Mouse (Mus musculus): Measurements from ENCODE around the gene Kcnh3. TPM values are rescaled to one million over a fixed set of nuclear protein-coding genes. Genes with fewer than 3 reads are reported as not detected.

The Kcnh3 gene
- polyA plus RNA-seq, 1 experiment from 2014 or later: 0.56 TPM

DNA sequence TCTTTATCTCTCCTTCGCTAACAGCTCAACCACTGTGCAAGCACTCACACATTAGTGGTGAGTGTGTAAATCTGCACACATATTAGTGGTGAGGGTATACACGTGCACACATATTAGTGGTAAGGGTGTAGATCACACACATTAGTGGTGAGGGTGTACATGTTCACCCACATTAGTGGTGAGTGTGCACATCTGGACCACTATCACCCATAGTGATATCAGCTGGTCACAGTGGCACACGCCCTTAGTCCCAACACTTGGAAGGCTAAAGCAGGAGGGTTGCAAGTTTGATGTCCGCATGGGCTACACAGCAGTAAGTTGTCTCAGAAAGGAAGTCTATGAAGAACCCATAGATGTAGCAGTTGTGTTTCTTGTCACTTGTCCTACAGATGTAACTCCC, 7.0 kb upstream of the Kcnh3 start:
- no peak for ATAC-seq (ENCODE audit: low FRiP score, low TSS enrichment)
- Histone ChIP-seq H3K4me1 (ENCODE audit: insufficient read depth, low read length) (peaks cover 6% of the 10 kb centered on the region), H3K36me3 (ENCODE audit: insufficient read depth, low read length) (peaks cover 13% of the 10 kb centered on the region), H3K27me3 (ENCODE audit: insufficient read depth, low read length) (peaks cover 29% of the 10 kb centered on the region), H3K9ac (replicated peaks; ENCODE audit: low read length) (no peak overlapping the region), H3K4me3 (ENCODE audit: low read length) (no peak overlapping the region), H3K27ac (ENCODE audit: low read length) (no peak overlapping the region), H3K9me3 (ENCODE audit: low read length) (no peaks in the 10 kb centered on the region), H3K4me2 (replicated peaks; ENCODE audit: low read depth, low read length) (no peak overlapping the region)
- 93% methylated on average over 4 of the region's 4 CpGs for whole genome bisulfite sequencing

DNA sequence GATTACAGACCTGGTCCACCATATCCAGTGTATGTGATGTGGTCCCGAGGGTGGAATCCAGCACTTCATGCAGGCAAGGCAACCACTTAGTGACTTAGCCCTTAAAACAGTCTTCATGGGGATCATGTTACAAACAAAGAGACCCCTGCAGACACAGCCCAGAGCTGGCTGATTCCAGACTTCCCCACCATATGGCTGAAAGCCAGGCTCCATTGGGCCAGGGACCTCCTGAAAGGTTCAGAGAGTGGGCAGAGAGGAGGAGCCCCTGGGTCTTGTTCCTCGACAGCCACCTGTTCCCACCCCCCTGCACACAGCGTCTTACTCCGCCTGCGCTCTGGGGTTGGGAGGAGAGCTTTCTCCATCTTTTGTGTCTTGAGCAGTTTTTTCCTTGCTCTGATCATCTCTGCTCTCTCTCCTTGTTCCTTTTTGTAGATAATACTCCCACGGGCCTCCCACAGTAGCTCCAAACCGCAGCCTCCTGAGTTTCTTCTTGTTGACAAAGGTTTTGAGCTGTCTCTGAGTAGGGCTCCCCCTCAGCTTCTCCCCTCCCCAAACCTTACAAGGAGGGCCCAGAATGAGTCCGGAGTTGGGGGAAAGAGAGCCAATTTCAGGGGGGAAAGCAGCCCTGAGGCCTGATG, 3.2 kb upstream of the Kcnh3 start:
- WGBS: 9% methylated on average over 8 of the region's 8 CpGs
- Histone ChIP-seq H3K9me3 (ENCODE audit: low read length) (no peaks in the 10 kb centered on the region), H3K4me3 (ENCODE audit: low read length) (no peak overlapping the region), H3K4me2 (replicated peaks; ENCODE audit: low read depth, low read length) (no peak overlapping the region), H3K36me3 (ENCODE audit: insufficient read depth, low read length) (no peaks in the 10 kb centered on the region), H3K27me3 (ENCODE audit: insufficient read depth, low read length) (peaks cover 66% of the 10 kb centered on the region), H3K9ac (replicated peaks; ENCODE audit: low read length) (no peak overlapping the region), H3K4me1 (ENCODE audit: insufficient read depth, low read length) (peaks cover 36% of the 10 kb centered on the region), H3K27ac (ENCODE audit: low read length) (no peak overlapping the region)
- ATAC-seq (ENCODE audit: low FRiP score, low TSS enrichment): no peak

DNA sequence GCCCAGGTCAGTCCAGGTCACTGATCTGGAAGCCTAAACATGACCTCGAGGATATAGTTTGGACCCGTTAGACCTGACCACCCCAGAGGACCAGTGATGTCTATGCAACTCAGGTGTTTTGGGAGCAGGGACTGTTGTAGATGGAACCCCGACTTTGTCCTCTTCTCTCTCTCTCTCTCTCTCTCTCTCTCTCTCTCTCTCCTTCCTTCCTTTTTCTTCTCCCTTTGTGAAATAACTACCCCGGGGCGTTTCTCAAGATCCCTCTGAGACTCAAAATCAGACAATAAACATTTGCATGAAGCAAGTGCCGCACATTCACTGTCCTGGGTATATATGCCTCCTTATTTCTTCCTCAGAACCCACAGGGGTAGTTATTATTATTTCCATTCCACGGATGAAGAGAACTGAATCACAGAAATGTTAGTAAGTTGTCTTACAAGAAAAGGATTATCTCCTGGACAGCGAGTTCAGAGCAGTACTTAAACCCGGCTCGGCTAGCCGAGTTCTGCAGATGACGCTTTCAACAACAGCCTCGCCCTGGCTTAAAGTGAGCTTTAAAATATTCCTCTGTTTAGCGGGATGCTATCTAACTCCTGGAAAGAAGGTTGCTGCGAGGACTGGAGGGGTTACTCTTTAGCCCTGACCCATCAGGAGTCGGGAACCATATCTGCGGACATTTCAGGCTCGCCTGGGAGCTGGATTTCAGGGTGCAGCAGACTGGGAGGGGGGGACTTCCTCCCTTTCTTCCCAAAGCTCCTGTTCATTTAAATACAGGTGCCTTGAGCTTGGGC, 1.7 kb upstream of the Kcnh3 start:
- peak overlapping the region; percentile 59; the same call in 1 of the 2 replicates for H3K9ac ChIP-seq (replicated peaks; ENCODE audit: low read length)

DNA sequence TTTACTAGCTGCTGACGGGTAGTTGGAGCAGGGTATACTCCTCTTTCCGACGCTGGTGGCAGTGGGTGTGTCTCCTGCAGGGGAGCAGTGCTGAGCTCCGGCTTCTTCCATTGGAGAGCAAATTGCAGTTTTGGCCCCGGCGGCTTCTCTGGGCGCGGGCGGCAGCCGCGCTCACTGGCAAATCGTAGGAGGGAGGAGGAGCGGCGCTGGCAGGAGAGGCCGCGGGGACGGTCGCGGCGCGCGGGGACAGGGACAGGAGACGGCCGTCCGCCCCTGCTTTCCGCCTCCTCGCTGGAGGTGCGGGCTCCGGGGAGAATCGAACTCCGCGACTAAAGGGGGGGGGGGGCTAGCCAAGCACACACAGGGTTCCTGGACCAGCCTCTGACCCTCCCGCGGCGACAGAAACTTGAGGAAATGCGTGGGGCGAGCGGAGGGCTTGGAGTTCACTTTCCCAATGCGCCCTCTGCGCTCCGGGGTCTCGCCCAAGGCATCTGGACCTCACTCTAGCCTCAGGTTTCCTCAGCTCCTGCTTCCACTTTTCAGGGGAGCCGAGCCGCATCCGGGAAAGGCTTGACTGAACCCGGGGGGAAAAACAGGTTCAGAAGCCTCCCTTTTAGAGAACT, 965 bp upstream of the Kcnh3 start:
- H3K4me1 ChIP-seq (ENCODE audit: insufficient read depth, low read length): peaks cover 36% of the 10 kb centered on the region
- peaks cover 89% of the 10 kb centered on the region for H3K27me3 ChIP-seq (ENCODE audit: insufficient read depth, low read length)
- no peak for ATAC-seq (ENCODE audit: low FRiP score, low TSS enrichment)
- peak overlapping the region; percentile 54 for H3K4me3 ChIP-seq (ENCODE audit: low read length)
- WGBS: under 1% methylated on average over 41 of the region's 46 CpGs
- peak overlapping the region; percentile 68 for H3K4me2 ChIP-seq (replicated peaks; ENCODE audit: low read depth, low read length)
- H3K9me3 ChIP-seq (ENCODE audit: low read length): no peaks in the 10 kb centered on the region
- H3K36me3 ChIP-seq (ENCODE audit: insufficient read depth, low read length): no peaks in the 10 kb centered on the region
- no peak overlapping the region for H3K27ac ChIP-seq (ENCODE audit: low read length)
- H3K9ac ChIP-seq (replicated peaks; ENCODE audit: low read length): peak overlapping the region; percentile 59

More for the DNA sequence above, 1.7 kb upstream of the Kcnh3 start:
- H3K4me2 ChIP-seq (replicated peaks; ENCODE audit: low read depth, low read length): peak overlapping the region; percentile 68
- no peak overlapping the region for H3K27ac ChIP-seq (ENCODE audit: low read length)
- peaks cover 82% of the 10 kb centered on the region for H3K27me3 ChIP-seq (ENCODE audit: insufficient read depth, low read length)
- H3K36me3 ChIP-seq (ENCODE audit: insufficient read depth, low read length): no peaks in the 10 kb centered on the region
- no peak for ATAC-seq (ENCODE audit: low FRiP score, low TSS enrichment)
- 7% methylated on average over 18 of the region's 18 CpGs for WGBS
- H3K4me3 ChIP-seq (ENCODE audit: low read length): peak overlapping the region; percentile 54
- H3K9me3 ChIP-seq (ENCODE audit: low read length): no peaks in the 10 kb centered on the region
- peaks cover 36% of the 10 kb centered on the region for H3K4me1 ChIP-seq (ENCODE audit: insufficient read depth, low read length)

DNA sequence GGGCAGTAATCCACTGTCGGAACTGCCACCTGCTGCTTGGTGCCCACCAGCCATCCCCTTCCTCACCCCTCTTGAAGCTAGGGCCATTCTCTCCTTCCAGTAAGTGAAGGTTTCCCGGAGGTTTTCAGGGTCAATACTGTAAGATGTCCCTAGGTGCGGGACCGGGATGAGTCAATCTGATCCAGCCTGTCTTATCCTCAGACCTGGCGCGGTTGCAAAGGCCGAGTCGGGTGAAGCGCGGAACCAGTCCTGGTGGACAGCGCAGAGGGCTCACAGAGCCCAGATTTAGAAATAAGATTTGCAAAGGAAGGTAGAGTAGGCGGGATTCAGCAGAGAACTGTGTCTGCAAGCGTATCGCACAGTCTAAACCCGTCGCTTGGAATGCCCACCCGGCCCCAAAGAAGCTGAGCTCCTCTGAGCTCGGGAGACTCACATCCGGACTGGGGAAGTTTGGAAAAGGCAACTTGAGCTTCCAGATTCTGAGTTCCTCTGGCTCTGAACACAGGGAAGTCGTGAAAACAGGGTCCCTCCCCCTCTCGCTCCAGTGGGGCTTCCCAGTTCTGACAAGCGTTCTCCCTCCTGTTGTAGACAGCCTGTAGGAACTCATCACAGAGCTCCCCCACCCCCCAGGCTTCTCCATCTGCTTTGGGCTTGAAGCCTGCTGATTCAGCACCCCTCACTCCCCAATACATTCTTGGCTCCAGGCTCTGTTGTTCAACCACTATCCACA, 585 bp downstream of the Kcnh3 start:
- H3K9ac ChIP-seq (replicated peaks; ENCODE audit: low read length): no peak overlapping the region
- H3K27me3 ChIP-seq (ENCODE audit: insufficient read depth, low read length): peaks cover 93% of the 10 kb centered on the region
- no peak overlapping the region for H3K27ac ChIP-seq (ENCODE audit: low read length)
- no peaks in the 10 kb centered on the region for H3K9me3 ChIP-seq (ENCODE audit: low read length)
- under 1% methylated on average over 22 of the region's 22 CpGs for WGBS
- ATAC-seq (ENCODE audit: low FRiP score, low TSS enrichment): no peak
- H3K4me1 ChIP-seq (ENCODE audit: insufficient read depth, low read length): peaks cover 36% of the 10 kb centered on the region
- no peaks in the 10 kb centered on the region for H3K36me3 ChIP-seq (ENCODE audit: insufficient read depth, low read length)
- H3K4me2 ChIP-seq (replicated peaks; ENCODE audit: low read depth, low read length): peak overlapping the region; percentile 68
- H3K4me3 ChIP-seq (ENCODE audit: low read length): peak overlapping the region; percentile 54

DNA sequence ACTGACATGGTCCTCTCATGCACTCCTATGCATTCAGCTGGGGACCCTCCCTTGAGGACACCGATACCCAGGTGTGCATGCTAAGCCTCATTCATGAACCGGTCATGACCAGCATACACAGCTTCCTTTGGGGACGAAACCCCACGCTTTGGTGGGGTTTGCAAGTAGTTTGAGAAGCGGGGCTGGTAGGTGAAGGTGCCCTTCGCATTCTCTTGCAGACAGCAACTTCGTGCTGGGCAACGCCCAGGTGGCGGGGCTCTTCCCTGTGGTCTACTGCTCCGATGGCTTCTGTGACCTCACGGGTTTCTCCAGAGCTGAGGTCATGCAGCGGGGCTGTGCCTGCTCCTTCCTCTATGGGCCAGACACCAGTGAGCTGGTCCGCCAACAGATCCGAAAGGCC, 1.4 kb downstream of the Kcnh3 start:
- H3K27me3 ChIP-seq (ENCODE audit: insufficient read depth, low read length): peaks cover 90% of the 10 kb centered on the region
- 21% methylated on average over 14 of the region's 14 CpGs for WGBS
- H3K4me2 ChIP-seq (replicated peaks; ENCODE audit: low read depth, low read length): no peak overlapping the region
- no peak overlapping the region for H3K4me3 ChIP-seq (ENCODE audit: low read length)
- ATAC-seq (ENCODE audit: low FRiP score, low TSS enrichment): no peak
- H3K9ac ChIP-seq (replicated peaks; ENCODE audit: low read length): no peak overlapping the region
- H3K9me3 ChIP-seq (ENCODE audit: low read length): no peaks in the 10 kb centered on the region
- peaks cover 36% of the 10 kb centered on the region for H3K4me1 ChIP-seq (ENCODE audit: insufficient read depth, low read length)
- no peak overlapping the region for H3K27ac ChIP-seq (ENCODE audit: low read length)
- no peaks in the 10 kb centered on the region for H3K36me3 ChIP-seq (ENCODE audit: insufficient read depth, low read length)

DNA sequence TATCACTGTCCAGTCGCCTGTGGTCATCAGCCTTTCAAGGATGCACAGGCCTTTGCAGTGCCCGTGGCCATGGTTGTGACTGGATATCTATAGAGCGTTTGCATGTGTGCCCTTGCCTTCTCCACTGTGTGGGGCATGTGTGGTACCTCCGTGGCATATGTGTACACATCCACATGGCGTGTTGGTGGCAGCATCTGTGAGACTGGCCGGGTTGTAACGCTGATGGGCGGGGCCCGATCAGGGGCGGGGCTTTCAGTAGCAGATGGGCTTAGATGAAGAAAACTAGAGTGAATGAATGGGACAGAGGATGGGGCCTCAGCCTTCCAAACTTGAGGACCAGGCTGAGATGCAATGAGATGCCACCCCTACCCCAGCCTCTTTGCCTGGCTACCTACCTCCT, 7.3 kb downstream of the Kcnh3 start:
- 74% methylated on average over 10 of the region's 10 CpGs for WGBS
- ATAC-seq (ENCODE audit: low FRiP score, low TSS enrichment): no peak
- no peak overlapping the region for H3K4me3 ChIP-seq (ENCODE audit: low read length)
- H3K36me3 ChIP-seq (ENCODE audit: insufficient read depth, low read length): no peaks in the 10 kb centered on the region
- H3K9me3 ChIP-seq (ENCODE audit: low read length): no peaks in the 10 kb centered on the region
- H3K27me3 ChIP-seq (ENCODE audit: insufficient read depth, low read length): peaks cover 46% of the 10 kb centered on the region
- 0 out of 2 replicates have a peak, but pooled peaks cover 5% of the 10 kb centered on the region for H3K4me1 ChIP-seq (ENCODE audit: insufficient read depth, low read length)
- H3K9ac ChIP-seq (replicated peaks; ENCODE audit: low read length): no peak overlapping the region
- no peak overlapping the region for H3K27ac ChIP-seq (ENCODE audit: low read length)
- H3K4me2 ChIP-seq (replicated peaks; ENCODE audit: low read depth, low read length): no peak overlapping the region

DNA sequence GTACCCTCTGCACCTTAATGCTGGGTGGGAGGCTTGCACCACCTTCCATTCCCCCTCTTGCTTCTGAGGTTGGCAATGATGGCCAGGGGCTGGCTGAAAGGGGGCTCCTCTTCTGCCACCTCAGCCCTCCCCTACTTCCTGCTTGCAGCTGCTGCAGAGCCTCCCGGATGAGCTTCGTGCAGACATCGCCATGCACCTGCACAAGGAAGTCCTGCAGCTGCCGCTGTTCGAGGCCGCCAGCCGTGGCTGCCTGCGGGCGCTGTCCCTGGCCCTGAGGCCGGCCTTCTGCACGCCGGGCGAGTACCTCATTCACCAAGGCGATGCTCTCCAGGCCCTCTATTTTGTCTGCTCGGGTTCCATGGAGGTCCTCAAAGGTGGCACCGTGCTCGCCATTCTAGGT, 9.1 kb downstream of the Kcnh3 start:
- no peak overlapping the region for H3K27ac ChIP-seq (ENCODE audit: low read length)
- 51% methylated on average over 17 of the region's 17 CpGs for WGBS
- 0 out of 2 replicates have a peak, but pooled peaks cover 5% of the 10 kb centered on the region for H3K4me1 ChIP-seq (ENCODE audit: insufficient read depth, low read length)
- H3K9me3 ChIP-seq (ENCODE audit: low read length): no peaks in the 10 kb centered on the region
- H3K27me3 ChIP-seq (ENCODE audit: insufficient read depth, low read length): peaks cover 28% of the 10 kb centered on the region
- no peak overlapping the region for H3K4me3 ChIP-seq (ENCODE audit: low read length)
- no peak overlapping the region for H3K9ac ChIP-seq (replicated peaks; ENCODE audit: low read length)
- no peak overlapping the region for H3K4me2 ChIP-seq (replicated peaks; ENCODE audit: low read depth, low read length)
- no peaks in the 10 kb centered on the region for H3K36me3 ChIP-seq (ENCODE audit: insufficient read depth, low read length)
- ATAC-seq (ENCODE audit: low FRiP score, low TSS enrichment): no peak

DNA sequence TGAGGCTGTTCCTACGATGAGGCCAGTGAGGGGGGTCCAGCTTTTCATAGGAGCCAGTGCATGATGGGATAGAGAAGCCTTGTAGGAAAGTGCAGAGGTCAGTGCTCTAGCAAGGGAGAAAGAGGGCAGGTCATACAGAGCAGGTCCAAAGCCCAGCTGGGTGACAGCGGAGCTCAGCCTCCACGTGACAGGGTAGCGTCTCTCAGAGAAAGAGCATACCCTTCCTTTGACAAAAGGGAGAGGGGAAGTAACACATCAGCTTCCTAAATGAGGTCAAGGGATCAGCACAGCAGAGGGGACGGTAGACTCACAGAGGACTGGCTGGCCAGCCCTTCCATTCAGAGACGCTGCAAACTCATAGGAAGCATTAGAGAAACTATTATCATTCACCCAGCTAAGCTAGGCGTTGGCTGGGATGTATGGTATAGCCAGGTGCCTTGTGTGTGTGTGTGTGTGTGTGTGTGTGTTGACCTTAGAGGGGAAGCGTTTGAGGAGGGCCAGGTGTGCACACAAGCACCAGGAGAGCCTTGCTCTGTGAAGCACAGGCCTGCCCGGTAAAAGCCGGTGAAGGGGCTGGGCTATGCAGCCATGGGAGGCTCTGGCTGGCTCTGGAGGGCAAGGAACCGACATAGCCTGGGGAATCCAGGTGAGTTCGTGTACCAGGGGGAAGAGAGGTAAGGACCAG, 9.8 kb downstream of the Kcnh3 start:
- Histone ChIP-seq H3K36me3 (ENCODE audit: insufficient read depth, low read length) (no peaks in the 10 kb centered on the region), H3K4me2 (replicated peaks; ENCODE audit: low read depth, low read length) (no peak overlapping the region), H3K27ac (ENCODE audit: low read length) (no peak overlapping the region), H3K4me3 (ENCODE audit: low read length) (no peak overlapping the region), H3K4me1 (ENCODE audit: insufficient read depth, low read length) (0 out of 2 replicates have a peak, but pooled peaks cover 5% of the 10 kb centered on the region), H3K9me3 (ENCODE audit: low read length) (no peaks in the 10 kb centered on the region), H3K27me3 (ENCODE audit: insufficient read depth, low read length) (peaks cover 23% of the 10 kb centered on the region), H3K9ac (replicated peaks; ENCODE audit: low read length) (no peak overlapping the region)
- 59% methylated on average over 12 of the region's 12 CpGs for WGBS
- ATAC-seq (ENCODE audit: low FRiP score, low TSS enrichment): no peak
